14 mouse cellular contexts compared by ENCODE assay signal in the genomic region with DNA sequence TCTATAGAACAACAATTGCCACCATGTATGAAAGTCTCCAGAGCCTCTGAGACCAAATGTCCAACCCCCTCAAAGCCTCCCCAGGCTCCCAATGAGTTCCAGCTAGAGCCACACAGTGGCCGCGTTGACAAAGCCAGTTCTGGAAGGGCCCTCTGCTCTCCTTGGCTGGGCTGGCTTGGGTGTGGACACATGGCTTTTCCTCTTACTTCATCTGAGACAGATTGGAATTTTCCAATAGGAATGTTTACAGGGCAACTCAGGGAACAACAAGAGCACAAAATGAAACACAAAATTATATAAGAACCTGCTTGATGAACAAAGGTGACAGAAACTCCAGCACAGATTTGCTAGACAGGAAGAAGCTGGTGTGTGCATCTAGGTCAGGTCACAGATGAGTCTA. TPM values are rescaled to one million over a fixed set of nuclear protein-coding genes. Genes with fewer than 3 reads are reported as not detected.
A peak's percentile ranks its signal among the peaks of the same experiment; 100 is the strongest.
DNase-seq lines count a peak whose midpoint lies in the region; ATAC-seq and TF ChIP-seq lines count a peak whose summit lies in the region.
"Had no signal": no experiment of that assay in that cellular context is flagged by ENCODE, and none has a peak within 500 bp of the region (broad histone marks: within the 10 kb centered on the region; RNA-seq: fewer than 3 reads in every experiment).

No protein-coding gene starts in this region.

- no peak overlapping the region for H3K4me2 ChIP-seq in kidney, embryonic 15.5 days
- H3K4me2 ChIP-seq in midbrain, embryonic 15.5 days, result no peak overlapping the region
- H3K4me2 ChIP-seq: midbrain, embryonic 11.5 days; neural tube, embryonic 12.5 days had no signal

- H3K9ac ChIP-seq in kidney, embryonic 15.5 days, result no peak overlapping the region
- no peak overlapping the region for H3K9ac ChIP-seq in midbrain, embryonic 15.5 days
- H3K9ac ChIP-seq: liver, embryonic 14.5 days; neural tube, embryonic 12.5 days had no signal

- intact Hi-C loops in gastrocnemius, adult 2 months (cut with DNase I), result loop anchor here (5.0 kb wide), 2 partner anchors 67 to 607 kb away; no protein-coding TSS in a partner anchor
- intact Hi-C loops in heart, postnatal 25 days (cut with DNase I), result loop anchor here (1.0 to 10.0 kb wide), 4 partner anchors 67 to 610 kb away; no protein-coding TSS in a partner anchor

- ATAC-seq in kidney, embryonic 15.5 days (replicated peaks; ENCODE audit: low FRiP score), result no peak
- no peak for ATAC-seq in midbrain, embryonic 15.5 days (replicated peaks)

- no peak overlapping the region for H3K27ac ChIP-seq in kidney, embryonic 15.5 days
- H3K27ac ChIP-seq in gastrocnemius, adult 2 months, result peak overlapping the region; percentile 85
- no peak overlapping the region for H3K27ac ChIP-seq in midbrain, embryonic 15.5 days
- no peak overlapping the region for H3K27ac ChIP-seq in hindbrain, embryonic 10.5 days
- H3K27ac ChIP-seq: left cerebral cortex, adult 2 months; liver, embryonic 14.5 days; neural tube, embryonic 12.5 days had no signal

- DNase-seq in kidney, adult 11 months, result peak; percentile 49
- peak; percentile 76 for DNase-seq in gastrocnemius, adult 2 months
- DNase-seq in heart, postnatal 25 days (ENCODE audit: low spot score), result peak; percentile 62
- DNase-seq in lung, postnatal 14 days, result peak; percentile 50
- DNase-seq in hindbrain, embryonic 10.5 days (ENCODE audit: low spot score), result no peak
- DNase-seq in cerebellum, adult 18-20 months, result no peak

- WGBS in kidney, embryonic 15.5 days, result 67% methylated on average over 2 of the region's 2 CpGs
- WGBS in midbrain, embryonic 15.5 days, result 63% methylated on average over 2 of the region's 2 CpGs
- 78% methylated on average over 2 of the region's 2 CpGs for WGBS in hindbrain, embryonic 10.5 days

- H3K9me3 ChIP-seq in kidney, embryonic 15.5 days (replicated peaks), result no peaks in the 10 kb centered on the region
- H3K9me3 ChIP-seq in midbrain, embryonic 15.5 days, result no peaks in the 10 kb centered on the region
- H3K9me3 ChIP-seq in hindbrain, embryonic 10.5 days, result no peaks in the 10 kb centered on the region
- H3K9me3 ChIP-seq: G1E; neural tube, embryonic 12.5 days had no signal

- TF ChIP-seq CTCF in gastrocnemius, adult 2 months (IDR thresholded peaks at IDR 0.05), result no peak

- no peak overlapping the region for H3K4me3 ChIP-seq in kidney, embryonic 15.5 days (replicated peaks)
- peak overlapping the region; percentile 33 for H3K4me3 ChIP-seq in gastrocnemius, adult 2 months
- H3K4me3 ChIP-seq in midbrain, embryonic 15.5 days, result no peak overlapping the region
- no peak overlapping the region for H3K4me3 ChIP-seq in hindbrain, embryonic 10.5 days
- H3K4me3 ChIP-seq: left cerebral cortex, adult 2 months; neural tube, embryonic 12.5 days had no signal

- no peaks in the 10 kb centered on the region for H3K27me3 ChIP-seq in kidney, embryonic 15.5 days
- H3K27me3 ChIP-seq in midbrain, embryonic 15.5 days (replicated peaks), result no peaks in the 10 kb centered on the region
- no peaks in the 10 kb centered on the region for H3K27me3 ChIP-seq in hindbrain, embryonic 10.5 days (ENCODE audit: insufficient read depth, poor library complexity, severe bottlenecking)
- H3K27me3 ChIP-seq: neural tube, embryonic 12.5 days had no signal

- H3K4me1 ChIP-seq in kidney, embryonic 15.5 days, result no peaks in the 10 kb centered on the region
- H3K4me1 ChIP-seq in midbrain, embryonic 15.5 days, result no peaks in the 10 kb centered on the region
- H3K4me1 ChIP-seq in hindbrain, embryonic 10.5 days (replicated peaks), result no peaks in the 10 kb centered on the region
- H3K4me1 ChIP-seq: neural tube, embryonic 12.5 days had no signal

- no peaks in the 10 kb centered on the region for H3K36me3 ChIP-seq in kidney, embryonic 15.5 days
- H3K36me3 ChIP-seq in midbrain, embryonic 15.5 days (replicated peaks), result no peaks in the 10 kb centered on the region
- no peaks in the 10 kb centered on the region for H3K36me3 ChIP-seq in hindbrain, embryonic 10.5 days
- H3K36me3 ChIP-seq: G1E; neural tube, embryonic 12.5 days had no signal

RNA-seq across cellular contexts. Expression of a gene that starts 59.8 kb away (rescaled TPM):
- polyA plus RNA-seq in kidney, embryonic 15.5 days (2015; fragmentation: Nextera tagmentation; extraction: Ambion mirVana), result not detected in 2 replicates
- total RNA-seq in gastrocnemius, adult 2 months (2021), result not detected
- not detected for total RNA-seq in heart, postnatal 25 days (2021)
- 0.13 TPM in 1 of 2 replicates, not detected in the other for polyA plus RNA-seq in midbrain, embryonic 15.5 days (2015; fragmentation: Nextera tagmentation; extraction: Ambion mirVana)
- 0.12 TPM in 1 of 2 replicates, not detected in the other for polyA plus RNA-seq in hindbrain, embryonic 10.5 days (2016; fragmentation: Nextera tagmentation; extraction: Ambion mirVana)
- total RNA-seq: G1E; left cerebral cortex, adult 2 months had no signal
- polyA plus RNA-seq: G1E; intestine, embryonic 14.5 days; midbrain, embryonic 11.5 days; neural tube, embryonic 12.5 days had no signal

Comparison
In these comparisons a context has a peak if more than half of its experiments do, and no peak if none do; other contexts are left out.
1. DNase-seq: peak in kidney, adult 11 months (single experiment), gastrocnemius, adult 2 months (single experiment), heart, postnatal 25 days (single experiment) and lung, postnatal 14 days (single experiment); none in hindbrain, embryonic 10.5 days (single experiment) and cerebellum, adult 18-20 months (0 of 2).